Mouse (Mus musculus) granulocyte monocyte progenitor cell, adult 5-6 weeks (primary cell): ENCODE results near the gene A430089I19Rik. TPM values are rescaled to one million over a fixed set of nuclear protein-coding genes. Genes with fewer than 3 reads are reported as not detected.
"Not testable (repeated sequence)": the region's sequence is repeated elsewhere in the genome, so short reads cannot be mapped to it uniquely, and the experiment has no call there.

Experiments
- ATAC-seq: replicated peaks from 2 replicates; pipeline ENCODE4 v1.8.0; 2016; ENCODE audit warnings: mild to moderate bottlenecking, moderate TSS enrichment, inconsistent platforms; ENCODE audit not compliant: poor library complexity, severe bottlenecking
- total RNA-seq, 2 experiments: library from RNA; stranded (forward) in 1 of 2; stranded (reverse) in 1 of 2; fragments of 200-712, 200-1000 nt in 1 of 2; fragments of >200 nt in 1 of 2; fragmentation: Nextera tagmentation in 1 of 2; gene quantifications; 2 replicates each; pipeline ENCODE4 v1.2.3; 2014 to 2017

A430089I19Rik gene
- total RNA-seq (2014; fragmentation: Nextera tagmentation) = not detected in 2 replicates
- not detected in 2 replicates for total RNA-seq (2017)

- not testable (repeated sequence) for ATAC-seq
Measured at GRCm38 (mm10) chr5:94306696-94307095, at the start of gene A430089I19Rik. Gene A430089I19Rik (minus strand): TSS chr5:94306796.

- not testable (repeated sequence) for ATAC-seq
Measured at GRCm38 (mm10) chr5:94339449-94339848, 32.9 kb upstream of the A430089I19Rik start, which contains the start of gene AA792892. Gene AA792892 (plus strand): TSS chr5:94339749.

GRCm38 (mm10) chr5:94314135-94314534, 7.5 kb upstream of the A430089I19Rik start, which contains the start of gene Gm6502:
Gene Gm6502 (plus strand): TSS chr5:94314435.
- not testable (repeated sequence) for ATAC-seq

Other genes starting within 250 kb of the A430089I19Rik start
- gene BC061212, start 236.3 kb downstream of the A430089I19Rik start, total RNA-seq (2014; fragmentation: Nextera tagmentation) = not detected in 2 replicates
- gene BC061212, start 236.3 kb downstream of the A430089I19Rik start, total RNA-seq (2017) = not detected in 2 replicates
- gene Gm6351, start 230.4 kb downstream of the A430089I19Rik start, total RNA-seq (2014; fragmentation: Nextera tagmentation) = not detected in 2 replicates
- gene Gm6351, start 230.4 kb downstream of the A430089I19Rik start, total RNA-seq (2017) = not detected in 2 replicates
- gene Gm3106, start 88.8 kb downstream of the A430089I19Rik start, total RNA-seq (2014; fragmentation: Nextera tagmentation) = not detected in 2 replicates
- gene Gm3106, start 88.8 kb downstream of the A430089I19Rik start, total RNA-seq (2017) = not detected in 2 replicates
- not detected in 2 replicates for gene Gm6502, start 7.6 kb upstream of the A430089I19Rik start, total RNA-seq (2014; fragmentation: Nextera tagmentation)
- gene Gm6502, start 7.6 kb upstream of the A430089I19Rik start, total RNA-seq (2017) = not detected in 2 replicates
- not detected in 2 replicates for gene AA792892, start 33.0 kb upstream of the A430089I19Rik start, total RNA-seq (2014; fragmentation: Nextera tagmentation)
- gene AA792892, start 33.0 kb upstream of the A430089I19Rik start, total RNA-seq (2017) = not detected in 2 replicates
- not detected in 2 replicates for gene Gm7682, start 139.0 kb upstream of the A430089I19Rik start, total RNA-seq (2014; fragmentation: Nextera tagmentation)
- not detected in 2 replicates for gene Gm7682, start 139.0 kb upstream of the A430089I19Rik start, total RNA-seq (2017)
- gene Gm3139, start 219.5 kb upstream of the A430089I19Rik start, total RNA-seq (2014; fragmentation: Nextera tagmentation) = not detected in 2 replicates
- gene Gm3139, start 219.5 kb upstream of the A430089I19Rik start, total RNA-seq (2017) = not detected in 2 replicates